Mouse (Mus musculus): ENCODE measurements around the gene Kcnk13.
"Not testable (repeated sequence)": the region's sequence is repeated elsewhere in the genome, so short reads cannot be mapped to it uniquely, and the experiment has no call there.

Kcnk13 gene

DNA sequence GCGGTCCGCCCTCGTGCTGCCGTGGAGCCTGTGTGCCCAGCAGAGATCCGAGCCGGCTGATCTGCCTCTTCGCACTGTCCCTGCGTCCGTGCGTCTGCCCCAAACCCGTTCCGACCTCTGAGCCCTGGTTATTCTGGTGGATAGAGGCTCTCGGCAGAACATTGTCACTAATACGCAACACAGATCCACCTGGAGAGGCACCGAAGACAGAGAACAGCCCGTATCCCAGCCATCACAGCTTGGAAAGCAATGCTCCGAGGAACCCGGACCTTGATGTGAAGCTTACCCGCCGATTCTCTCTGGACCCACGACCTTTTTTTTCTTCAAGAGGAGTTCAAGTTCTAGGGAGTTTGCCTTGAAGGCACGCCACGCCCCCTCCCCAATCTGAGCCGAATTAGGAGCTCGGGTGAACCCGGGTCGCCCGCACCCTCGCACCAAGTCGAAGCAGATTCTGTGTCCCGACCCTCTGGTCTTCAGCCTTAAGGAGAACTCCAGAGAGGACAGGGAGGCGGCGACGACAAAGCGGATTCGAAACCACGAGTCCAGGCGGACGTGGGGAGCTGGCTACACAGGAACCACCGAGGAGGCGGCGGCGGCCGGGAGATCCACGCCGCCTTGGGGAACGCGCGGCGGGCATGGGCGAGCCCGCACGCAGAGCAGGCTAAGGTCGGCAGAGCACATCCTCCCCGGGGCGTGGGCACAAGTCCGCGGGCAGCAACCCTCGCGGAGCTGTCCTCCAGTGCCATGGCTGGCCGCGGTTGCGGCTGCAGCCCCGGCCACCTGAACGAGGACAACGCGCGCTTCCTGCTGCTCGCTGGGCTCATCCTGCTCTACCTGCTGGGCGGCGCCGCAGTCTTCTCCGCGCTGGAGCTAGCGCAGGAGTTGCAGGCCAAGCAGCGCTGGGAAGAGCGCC, 1.2 kb downstream of the Kcnk13 start:
- peak; percentile 61 for DNase-seq (ENCODE audit: low read depth, low spot score)

DNA sequence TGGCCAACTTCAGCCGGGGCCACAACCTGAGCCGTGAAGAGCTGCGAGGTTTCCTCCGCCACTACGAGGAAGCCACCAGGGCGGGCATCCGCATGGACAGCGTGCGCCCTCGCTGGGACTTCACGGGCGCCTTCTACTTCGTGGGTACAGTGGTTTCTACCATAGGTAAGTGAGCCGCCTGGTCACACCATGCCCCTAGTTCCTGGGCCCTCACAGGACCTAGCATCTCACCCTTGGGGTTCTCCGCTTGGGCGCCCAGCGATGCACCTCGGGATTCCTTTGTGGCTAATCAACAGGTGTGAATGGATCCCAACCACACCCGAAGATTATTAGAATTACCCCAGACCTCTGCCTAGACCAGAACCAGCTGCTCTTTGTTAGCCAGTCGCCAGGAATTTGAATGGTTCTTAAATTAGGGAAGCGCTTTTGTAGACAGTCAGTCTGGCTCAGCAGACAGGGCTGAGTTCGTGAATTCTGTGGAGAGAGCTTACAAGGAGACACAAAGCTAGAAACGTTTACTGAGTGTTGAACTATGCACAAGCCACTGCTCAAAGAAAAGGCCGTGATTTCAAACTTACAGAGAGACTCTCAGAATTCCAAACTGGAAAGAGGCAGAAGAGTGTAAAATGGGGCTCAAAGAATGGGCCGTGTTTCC, 1.9 kb downstream of the Kcnk13 start:
- DNase-seq (ENCODE audit: low read depth, low spot score): no peak

GRCm38 (mm10) chr12:99966881-99967363, 2.6 kb downstream of the Kcnk13 start:
- DNase-seq (ENCODE audit: low read depth, low spot score): peak; percentile 53

- DNase-seq (ENCODE audit: low read depth, low spot score): no peak
Observed at GRCm38 (mm10) chr12:99969906-99970305, 5.6 kb downstream of the Kcnk13 start.

DNA sequence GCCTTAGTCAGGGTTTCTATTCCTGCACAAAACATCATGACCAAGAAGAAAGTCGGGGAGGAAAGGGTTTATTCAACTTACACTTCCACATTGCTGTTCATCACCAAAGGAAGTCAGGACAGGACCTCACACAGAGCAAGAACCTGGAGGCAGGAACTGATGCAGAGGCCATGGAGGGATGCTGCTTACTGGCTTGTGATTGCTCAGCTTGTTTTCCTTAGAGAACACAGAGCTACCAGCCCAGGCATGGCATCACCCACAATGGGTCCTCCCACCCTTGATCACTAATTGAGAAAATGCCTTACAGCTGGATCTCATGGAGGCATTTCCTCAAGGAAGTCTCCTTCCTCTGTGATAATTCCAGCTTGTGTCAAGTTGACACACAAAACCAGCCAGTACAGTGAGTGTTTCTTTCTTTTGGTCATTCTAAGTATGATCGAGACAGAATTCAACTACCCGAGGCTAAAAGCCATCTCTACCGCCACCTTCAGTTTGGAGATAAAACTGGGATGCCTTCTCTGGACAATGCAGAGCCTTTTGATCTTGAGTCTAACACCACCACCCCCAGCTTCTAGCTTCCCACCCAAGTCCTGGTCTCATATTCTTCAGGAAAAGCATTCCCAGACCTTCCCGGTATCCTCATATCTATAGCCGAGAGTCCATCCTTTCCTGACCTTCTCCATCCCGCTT, 7.1 kb downstream of the Kcnk13 start:
- DNase-seq (ENCODE audit: low read depth, low spot score): not testable (repeated sequence)

DNA sequence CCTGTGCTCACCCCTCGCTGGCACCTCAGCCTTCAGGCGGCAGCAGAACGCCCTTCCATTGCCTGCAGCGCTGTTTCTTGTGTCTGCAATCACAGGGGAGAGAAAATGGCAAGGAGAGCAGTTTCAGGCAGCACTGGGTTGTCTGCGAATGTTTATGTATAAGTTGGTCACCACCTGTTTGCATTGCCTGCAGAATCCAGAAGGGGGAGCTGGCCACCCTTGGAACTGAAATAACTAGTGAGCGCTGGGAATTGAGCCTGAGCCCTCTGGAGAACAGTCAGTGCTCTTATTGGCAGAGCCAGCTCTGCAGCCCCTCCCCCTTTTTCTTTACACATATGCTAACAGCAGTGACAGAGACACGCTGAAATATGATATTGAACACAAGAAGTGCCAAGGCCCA, 8.5 kb downstream of the Kcnk13 start:
- no peak for DNase-seq (ENCODE audit: low read depth, low spot score)

GRCm38 (mm10) chr12:99973659-99974058, 9.4 kb downstream of the Kcnk13 start:
- peak; percentile 20 for DNase-seq (ENCODE audit: low read depth, low spot score)

- DNase-seq (ENCODE audit: low read depth, low spot score): no peak
Observed at GRCm38 (mm10) chr12:99979541-99979940, 15.2 kb downstream of the Kcnk13 start.

- DNase-seq (ENCODE audit: low read depth, low spot score): no peak
Observed at GRCm38 (mm10) chr12:99986797-99987196, 22.5 kb downstream of the Kcnk13 start.

- no peak for DNase-seq (ENCODE audit: low read depth, low spot score)
Observed at GRCm38 (mm10) chr12:99988144-99988543, 23.8 kb downstream of the Kcnk13 start.

- DNase-seq (ENCODE audit: low read depth, low spot score): no peak
Observed at GRCm38 (mm10) chr12:99992362-99992862, 28.1 kb downstream of the Kcnk13 start.

- DNase-seq (ENCODE audit: low read depth, low spot score): peak; percentile 70
Observed at GRCm38 (mm10) chr12:99993146-99993890, 29.0 kb downstream of the Kcnk13 start.

DNA sequence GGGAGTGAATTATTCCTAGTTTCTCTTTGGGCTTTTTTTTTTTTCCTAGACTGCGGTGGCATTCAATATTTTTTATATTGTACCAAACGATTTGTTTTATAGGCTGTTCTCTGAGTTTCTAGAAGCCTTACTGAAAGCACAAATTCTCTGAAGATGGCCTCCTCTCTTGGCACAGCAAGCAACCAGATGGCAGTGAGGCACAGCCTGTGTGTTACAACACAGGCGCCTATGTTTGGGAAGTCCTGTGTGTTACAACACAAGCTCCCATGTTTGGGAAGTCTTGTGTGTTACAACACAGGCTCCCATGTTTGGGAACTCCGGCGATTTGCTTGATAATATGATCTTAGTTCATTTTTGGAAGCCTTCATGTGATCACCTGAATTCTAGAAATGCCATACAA, 31.7 kb downstream of the Kcnk13 start:
- peak; percentile 68 for DNase-seq (ENCODE audit: low read depth, low spot score)

DNA sequence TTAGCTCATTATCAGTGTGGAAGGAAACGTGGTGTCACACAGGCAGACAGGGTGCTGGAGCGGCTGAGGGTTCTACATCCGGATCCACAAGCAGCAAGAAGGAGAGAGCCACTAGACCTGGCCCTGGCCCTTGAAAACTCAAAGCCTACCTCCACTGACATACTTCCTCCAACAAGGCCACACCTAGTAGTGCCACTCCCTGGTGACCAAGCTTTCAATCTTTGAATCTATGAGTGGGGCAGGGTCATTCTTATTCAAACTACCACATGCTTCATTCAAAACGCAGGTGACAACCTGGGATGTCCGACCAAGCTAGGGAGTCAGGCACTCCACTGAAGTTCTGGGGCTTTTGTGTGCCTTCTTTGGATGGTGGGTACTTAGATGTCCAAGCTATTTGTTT, 35.4 kb downstream of the Kcnk13 start:
- DNase-seq (ENCODE audit: low read depth, low spot score): no peak

- peak; percentile 58 for DNase-seq (ENCODE audit: low read depth, low spot score)
Observed at GRCm38 (mm10) chr12:100000381-100000780, 36.1 kb downstream of the Kcnk13 start.

GRCm38 (mm10) chr12:100001246-100001645, 36.9 kb downstream of the Kcnk13 start:
- no peak for DNase-seq (ENCODE audit: low read depth, low spot score)

DNA sequence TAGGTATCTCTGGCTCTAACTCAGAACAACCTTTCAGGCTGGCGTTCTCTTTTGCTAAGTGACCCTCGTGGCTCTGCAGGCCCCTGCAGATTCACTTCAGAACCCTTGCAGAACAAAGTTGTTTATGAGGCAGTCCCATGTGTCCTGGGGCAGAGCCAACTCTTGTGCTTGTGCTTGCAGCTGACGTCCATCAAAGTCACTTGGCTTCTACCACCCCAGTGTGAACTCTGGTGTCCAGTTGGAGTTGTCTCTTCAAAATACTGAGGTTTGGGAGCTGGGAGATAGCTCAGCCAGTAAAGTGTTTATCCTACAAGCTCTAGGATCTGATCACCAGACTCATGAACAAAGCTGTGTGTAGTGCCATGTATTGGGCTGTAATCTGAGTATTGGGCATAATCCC, 37.6 kb downstream of the Kcnk13 start:
- DNase-seq (ENCODE audit: low read depth, low spot score): peak; percentile 62

GRCm38 (mm10) chr12:100002914-100003587, 38.8 kb downstream of the Kcnk13 start:
- peak; percentile 93 for DNase-seq (ENCODE audit: low read depth, low spot score)

DNA sequence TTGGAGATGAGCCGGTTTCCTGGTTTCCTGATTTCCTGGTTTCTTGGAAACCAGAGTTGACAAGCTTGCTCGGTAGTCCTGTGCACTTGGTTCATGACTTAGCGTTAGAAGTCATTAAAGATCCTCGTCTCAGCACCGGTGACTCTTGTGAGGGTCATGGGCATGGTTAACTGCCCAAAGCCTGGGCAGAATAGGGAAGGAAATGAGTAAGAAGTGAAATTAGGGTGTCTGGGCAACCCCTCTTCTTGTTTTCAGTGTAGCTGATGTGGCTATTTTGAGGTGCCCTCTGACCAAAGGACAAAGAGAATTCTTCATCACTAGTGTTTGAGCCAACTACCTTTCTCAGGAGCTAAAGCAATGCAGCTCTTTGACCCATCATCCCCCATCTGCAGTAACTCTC, 41.0 kb downstream of the Kcnk13 start:
- DNase-seq (ENCODE audit: low read depth, low spot score): no peak

GRCm38 (mm10) chr12:100006681-100007080, 42.4 kb downstream of the Kcnk13 start:
- no peak for DNase-seq (ENCODE audit: low read depth, low spot score)

- no peak for DNase-seq (ENCODE audit: low read depth, low spot score)
Observed at GRCm38 (mm10) chr12:100012839-100013238, 48.5 kb downstream of the Kcnk13 start.

Measured in brain, adult 2 months (tissue).